Mouse (Mus musculus) forebrain, embryonic 11.5 days (tissue): ENCODE data around the gene Trmt61a. TPM values are rescaled to one million over a fixed set of nuclear protein-coding genes. Genes with fewer than 3 reads are reported as not detected.
"Not testable (repeated sequence)": the region's sequence is repeated elsewhere in the genome, so short reads cannot be mapped to it uniquely, and the experiment has no call there.

Experiments
- ATAC-seq: fragments of 200-750 bp; cut with Nextera tagmentation; replicated peaks from 2 replicates; pipeline ENCODE4 v1.8.0; 2017; ENCODE audit warnings: moderate TSS enrichment; ENCODE audit not compliant: low FRiP score
- DNase-seq: peaks from one replicate; pipeline ENCODE4 v3.0.0-alpha.2; 2017; ENCODE audit warnings: low spot score
- H3K27ac ChIP-seq: fragments of 300-500 bp; sonication (generic); 2 replicates; pipeline ENCODE4 v1.5.1; 2014; ENCODE audit warnings: low read depth, low read length
- H3K27me3 ChIP-seq: fragments of 300-500 bp; sonication (generic); 2 replicates; pipeline ENCODE4 v1.6.1; 2014; ENCODE audit warnings: mild to moderate bottlenecking, low read length, mixed read lengths; ENCODE audit not compliant: control insufficient read depth, insufficient read depth
- H3K36me3 ChIP-seq: fragments of 300-500 bp; sonication (generic); 2 replicates; pipeline ENCODE4 v1.6.1; 2014; ENCODE audit warnings: mild to moderate bottlenecking, low read length, moderate library complexity, mixed read lengths; ENCODE audit not compliant: control insufficient read depth, insufficient read depth
- H3K4me1 ChIP-seq: fragments of 300-500 bp; sonication (generic); replicated peaks from 2 replicates; pipeline ENCODE4 v1.6.1; 2014; ENCODE audit warnings: low read length, mixed read lengths; ENCODE audit not compliant: control insufficient read depth, insufficient read depth
- H3K4me2 ChIP-seq: fragments of 300-500 bp; sonication (generic); 2 replicates; pipeline ENCODE4 v1.6.1; 2014; ENCODE audit warnings: low read depth, mild to moderate bottlenecking, low read length, moderate library complexity, mixed read lengths; ENCODE audit not compliant: severe bottlenecking
- H3K4me3 ChIP-seq: fragments of 300-500 bp; sonication (generic); 2 replicates; pipeline ENCODE4 v1.5.1; 2014; ENCODE audit warnings: low read depth, low read length
- H3K9ac ChIP-seq: fragments of 300-500 bp; sonication (generic); 2 replicates; pipeline ENCODE4 v1.6.1; 2014; ENCODE audit warnings: low read length
- H3K9me3 ChIP-seq: fragments of 300-500 bp; sonication (generic); 2 replicates; pipeline ENCODE4 v1.6.1; 2016; ENCODE audit warnings: low read length, mixed read lengths; ENCODE audit not compliant: control insufficient read depth
- WGBS: fragments of 180-500 bp; shearing (Covaris S2); extraction: QIAGEN DNeasy Blood & Tissue Kit; methylation state at CpG from one replicate; pipeline ENCODE4 v1.1.7; 2014; 5-methylcytosine and 5-hydroxymethylcytosine counted together
- polyA plus RNA-seq: library from polyadenylated mRNA; unstranded; fragments of >200 nt; fragmentation: Nextera tagmentation; extraction: Ambion mirVana; gene quantifications from 2 replicates; pipeline ENCODE4 v1.2.1, GENCODE M21; 2014

The Trmt61a gene
- polyA plus RNA-seq, 1 experiment from 2014 or later = 12.9 TPM

GRCm38 (mm10) chr12:111708181-111708580 lies 30.3 kb downstream of the Trmt61a start:
- Histone ChIP-seq H3K9ac (no peak overlapping the region), H3K36me3 (peaks cover 10% of the 10 kb centered on the region; the same call in 1 of the 2 replicates), H3K27ac (no peak overlapping the region), H3K4me1 (peaks cover 15% of the 10 kb centered on the region; the same call in 1 of the 2 replicates), H3K27me3 (no peaks in the 10 kb centered on the region), H3K4me2 (no peak overlapping the region), H3K4me3 (no peak overlapping the region), H3K9me3 (no peaks in the 10 kb centered on the region)
- 90% methylated on average over 4 of the region's 4 CpGs for WGBS
- no peak for DNase-seq
- no peak for ATAC-seq

- no peak overlapping the region for H3K4me3 ChIP-seq
- DNase-seq = no peak
- no peak overlapping the region for H3K27ac ChIP-seq
- H3K27me3 ChIP-seq = no peaks in the 10 kb centered on the region
- no peaks in the 10 kb centered on the region for H3K9me3 ChIP-seq
- peaks cover 10% of the 10 kb centered on the region; the same call in 1 of the 2 replicates for H3K36me3 ChIP-seq
- no peak for ATAC-seq
- no peak overlapping the region for H3K9ac ChIP-seq
- H3K4me1 ChIP-seq = peaks cover 10% of the 10 kb centered on the region; the same call in 1 of the 2 replicates
- 94% methylated on average over 10 of the region's 10 CpGs for WGBS
- no peak overlapping the region for H3K4me2 ChIP-seq
Observed at GRCm38 (mm10) chr12:111710091-111710490, 32.2 kb downstream of the Trmt61a start.

- Histone ChIP-seq H3K9me3 (no peaks in the 10 kb centered on the region), H3K27me3 (no peaks in the 10 kb centered on the region), H3K9ac (peak overlapping the region; percentile 97), H3K4me1 (peaks cover 8% of the 10 kb centered on the region; the same call in 1 of the 2 replicates), H3K36me3 (peaks cover 10% of the 10 kb centered on the region; the same call in 1 of the 2 replicates), H3K4me2 (peak overlapping the region; percentile 79), H3K27ac (peak overlapping the region; percentile 53), H3K4me3 (peak overlapping the region; percentile 99)
- peak; percentile 68 for DNase-seq
- WGBS = under 1% methylated on average over 33 of the region's 33 CpGs
- ATAC-seq = no peak; the same call in 1 of the 2 replicates
Observed at GRCm38 (mm10) chr12:111712476-111712875, 34.6 kb downstream of the Trmt61a start.

GRCm38 (mm10) chr12:111713004-111713651 lies 35.2 kb downstream of the Trmt61a start, which contains the start of the genes Bag5 and Apopt1:
Gene Bag5 (minus strand): TSS chr12:111713257.
Gene Apopt1 (plus strand): TSS chr12:111713261.
- peak; percentile 93 for ATAC-seq
- peak; percentile 95 for DNase-seq
- H3K27me3 ChIP-seq = no peaks in the 10 kb centered on the region
- H3K36me3 ChIP-seq = peaks cover 10% of the 10 kb centered on the region; the same call in 1 of the 2 replicates
- peak within 1 kb of the TSS; percentile 99 for H3K4me3 ChIP-seq
- peak within 1 kb of the TSS; percentile 79 for H3K4me2 ChIP-seq
- H3K27ac ChIP-seq = peak within 1 kb of the TSS; percentile 53
- H3K4me1 ChIP-seq = peaks cover 8% of the 10 kb centered on the region; the same call in 1 of the 2 replicates
- peak within 1 kb of the TSS; percentile 97 for H3K9ac ChIP-seq
- under 1% methylated on average over 86 of the region's 86 CpGs for WGBS
- H3K9me3 ChIP-seq = no peaks in the 10 kb centered on the region

GRCm38 (mm10) chr12:111713880-111714279 lies 36.0 kb downstream of the Trmt61a start:
- WGBS = 88% methylated on average over 6 of the region's 6 CpGs
- H3K27ac ChIP-seq, H3K27me3 ChIP-seq, ATAC-seq, H3K9me3 ChIP-seq, H3K36me3 ChIP-seq, DNase-seq, H3K4me1 ChIP-seq: not testable (repeated sequence)
- peak overlapping the region; percentile 79 for H3K4me2 ChIP-seq
- H3K4me3 ChIP-seq = peak overlapping the region; percentile 99
- peak overlapping the region; percentile 97 for H3K9ac ChIP-seq

- H3K4me2 ChIP-seq = no peak overlapping the region
- WGBS = 96% methylated on average over 7 of the region's 7 CpGs
- H3K27me3 ChIP-seq = no peaks in the 10 kb centered on the region
- H3K4me1 ChIP-seq = peaks cover 8% of the 10 kb centered on the region; the same call in 1 of the 2 replicates
- no peak for ATAC-seq
- H3K9ac ChIP-seq = no peak overlapping the region
- H3K27ac ChIP-seq = no peak overlapping the region
- no peak for DNase-seq
- H3K9me3 ChIP-seq = no peaks in the 10 kb centered on the region
- H3K4me3 ChIP-seq = no peak overlapping the region
- no peaks in the 10 kb centered on the region; the same call in 1 of the 2 replicates for H3K36me3 ChIP-seq
Observed at GRCm38 (mm10) chr12:111716505-111716904, 38.6 kb downstream of the Trmt61a start.

- Histone ChIP-seq H3K9ac (no peak overlapping the region; the same call in 1 of the 2 replicates), H3K27me3 (no peaks in the 10 kb centered on the region), H3K36me3 (no peaks in the 10 kb centered on the region; the same call in 1 of the 2 replicates), H3K9me3 (no peaks in the 10 kb centered on the region), H3K4me3 (no peak overlapping the region), H3K4me1 (0 out of 2 replicates have a peak, but pooled peaks cover 2% of the 10 kb centered on the region), H3K4me2 (no peak overlapping the region), H3K27ac (peak overlapping the region; percentile 25; the same call in 1 of the 2 replicates)
- ATAC-seq (no peak), DNase-seq (no peak)
- 27% methylated on average over 8 of the region's 8 CpGs for WGBS
Observed at GRCm38 (mm10) chr12:111718656-111719055, 40.8 kb downstream of the Trmt61a start.

- H3K27ac ChIP-seq = no peak overlapping the region
- no peaks in the 10 kb centered on the region; the same call in 1 of the 2 replicates for H3K36me3 ChIP-seq
- no peak for DNase-seq
- H3K9me3 ChIP-seq = no peaks in the 10 kb centered on the region
- WGBS = 79% methylated on average over 4 of the region's 4 CpGs
- ATAC-seq = no peak
- no peak overlapping the region for H3K9ac ChIP-seq
- no peaks in the 10 kb centered on the region for H3K27me3 ChIP-seq
- no peak overlapping the region for H3K4me2 ChIP-seq
- 0 out of 2 replicates have a peak, but pooled peaks cover 2% of the 10 kb centered on the region for H3K4me1 ChIP-seq
- H3K4me3 ChIP-seq = no peak overlapping the region
Observed at GRCm38 (mm10) chr12:111720222-111720621, 42.3 kb downstream of the Trmt61a start.
